Mouse (Mus musculus): ENCODE data around the gene Fsd1l.

- TF ChIP-seq CTCF (IDR thresholded peaks at IDR 0.05 in 2 of 3, conservative IDR thresholded peaks at IDR 0.05 in 1 of 3; ENCODE audit: control insufficient read depth in 1 of 3, insufficient read depth in 1 of 3, low read depth in 2 of 3, low read length in 3 of 3, poor library complexity in 1 of 3, severe bottlenecking in 1 of 3): no peak
- TF ChIP-seq POLR2A (IDR thresholded peaks at IDR 0.05; ENCODE audit: control insufficient read depth in 1 of 2, insufficient read depth in 1 of 2, low read depth in 1 of 2, low read length in 2 of 2, poor library complexity in 1 of 2): no peak
- TF ChIP-seq ZKSCAN1 (IDR thresholded peaks at IDR 0.05; ENCODE audit: low read depth, low read length): no peak
- TF ChIP-seq SMC3 (IDR thresholded peaks at IDR 0.05; ENCODE audit: low read depth, low read length): no peak
- no peak for TF ChIP-seq EP300 (IDR thresholded peaks at IDR 0.05; ENCODE audit: low read depth in 1 of 2, low read length in 2 of 2)
- TF ChIP-seq TAL1 (IDR thresholded peaks at IDR 0.05; ENCODE audit: low read length): no peak
- TF ChIP-seq USF1 (IDR thresholded peaks at IDR 0.05; ENCODE audit: low read depth, low read length): no peak
- no peak for TF ChIP-seq ELF1 (IDR thresholded peaks at IDR 0.05; ENCODE audit: low read depth, low read length)
- TF ChIP-seq E2F4 (IDR thresholded peaks at IDR 0.05; ENCODE audit: borderline replicate concordance, low read depth, low read length): no peak
- TF ChIP-seq ZNF384 (IDR thresholded peaks at IDR 0.05; ENCODE audit: low read depth, low read length): no peak
- no peak for TF ChIP-seq SIN3A (IDR thresholded peaks at IDR 0.05; ENCODE audit: low read length)
Measured at GRCm38 (mm10) chr4:53717546-53717945, 86.3 kb downstream of the Fsd1l start.

Data from MEL (cell line).